Mouse (Mus musculus) lung, postnatal 4 days (tissue): ENCODE measurements around the gene Il23r.
A peak's percentile ranks its signal among the peaks of the same experiment; 100 is the strongest.
"Not testable (repeated sequence)": the region's sequence is repeated elsewhere in the genome, so short reads cannot be mapped to it uniquely, and the experiment has no call there.

Experiments used
- DNase-seq, 2 experiments: peaks; one replicate each; pipeline ENCODE4 v3.0.0; 2021

The Il23r gene

GRCm38 (mm10) chr6:67491755-67492154, at the start of gene Il23r:
Gene Il23r, minus strand, starts transcription at chr6:67491855.
- no peak for DNase-seq

GRCm38 (mm10) chr6:67535777-67536054, 44.1 kb upstream of the Il23r start, which contains the start of gene Tacstd2:
Gene Tacstd2, minus strand, starts transcription at chr6:67535796.
- DNase-seq = peak; percentile 34 to 57

- peak; percentile 46 to 58 for DNase-seq
These were observed 43.5 kb upstream of the Il23r start for GRCm38 (mm10) chr6:67535005-67535776.

GRCm38 (mm10) chr6:67534191-67535004, 42.7 kb upstream of the Il23r start:
- no peak for DNase-seq

- peak; percentile 78 to 88 for DNase-seq
These were observed 41.2 kb upstream of the Il23r start for GRCm38 (mm10) chr6:67532665-67533440.

- no peak for DNase-seq
These were observed 40.1 kb upstream of the Il23r start for GRCm38 (mm10) chr6:67531822-67532162.

GRCm38 (mm10) chr6:67530992-67531821, 39.6 kb upstream of the Il23r start:
- peak in 1 of 2 experiments; percentile 24 for DNase-seq

GRCm38 (mm10) chr6:67526356-67526755, 34.7 kb upstream of the Il23r start:
- DNase-seq = no peak

- peak in 1 of 2 experiments; percentile 60 for DNase-seq
These were observed 19.1 kb upstream of the Il23r start for GRCm38 (mm10) chr6:67510752-67511151.

- not testable (repeated sequence) for DNase-seq
These were observed 10.3 kb upstream of the Il23r start for GRCm38 (mm10) chr6:67501938-67502337.

- DNase-seq = peak in 1 of 2 experiments; percentile 8
These were observed 10.6 kb downstream of the Il23r start for GRCm38 (mm10) chr6:67481012-67481411.

- no peak for DNase-seq
These were observed 20.4 kb downstream of the Il23r start for GRCm38 (mm10) chr6:67471242-67471641.

- no peak for DNase-seq
These were observed 32.2 kb downstream of the Il23r start for GRCm38 (mm10) chr6:67459424-67459823.

GRCm38 (mm10) chr6:67451330-67451729, 40.3 kb downstream of the Il23r start:
- DNase-seq = peak in 1 of 2 experiments; percentile 9

GRCm38 (mm10) chr6:67445866-67446265, 45.8 kb downstream of the Il23r start:
- no peak for DNase-seq

GRCm38 (mm10) chr6:67443124-67443523, 48.5 kb downstream of the Il23r start:
- DNase-seq = no peak

- no peak for DNase-seq
These were observed 53.8 kb downstream of the Il23r start for GRCm38 (mm10) chr6:67437814-67438385.

GRCm38 (mm10) chr6:67437028-67437427, 54.6 kb downstream of the Il23r start:
- DNase-seq = no peak

- DNase-seq = no peak
These were observed 55.4 kb downstream of the Il23r start for GRCm38 (mm10) chr6:67436295-67436694.

- no peak for DNase-seq
These were observed 55.9 kb downstream of the Il23r start for GRCm38 (mm10) chr6:67435711-67436110.

- DNase-seq = no peak
These were observed 56.8 kb downstream of the Il23r start for GRCm38 (mm10) chr6:67434755-67435452.
